Mouse (Mus musculus): Measurements from ENCODE around the gene Gm44596.
"Not testable (repeated sequence)": the region's sequence is repeated elsewhere in the genome, so short reads cannot be mapped to it uniquely, and the experiment has no call there.

The Gm44596 gene

DNA sequence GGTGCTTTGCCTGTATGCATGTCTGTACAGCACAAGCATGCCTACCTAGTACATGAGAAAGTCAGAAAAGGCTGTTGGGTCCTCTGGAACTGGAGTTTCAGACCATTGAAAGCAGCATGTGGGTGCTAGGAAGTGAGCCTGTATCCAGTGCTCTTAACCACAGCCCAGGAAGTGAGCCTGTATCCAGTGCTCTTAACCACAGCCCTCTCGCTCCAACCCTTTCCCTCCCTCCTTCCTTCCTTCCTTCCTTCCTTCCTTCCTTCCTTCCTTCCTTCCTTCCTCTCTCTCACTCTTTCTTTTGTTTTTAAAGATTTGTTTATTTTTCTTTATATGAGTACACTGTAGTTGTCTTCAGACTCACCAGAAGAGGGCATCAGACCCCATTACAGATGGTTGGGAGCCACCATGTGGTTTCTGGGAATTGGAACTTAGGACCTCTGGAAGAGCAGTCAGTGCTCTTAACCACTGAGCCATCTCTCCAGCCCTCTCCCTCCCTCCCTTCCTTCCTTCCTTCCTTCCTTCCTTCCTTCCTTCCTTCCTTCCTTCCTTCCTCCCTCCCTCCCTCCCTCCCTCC, 5.4 kb downstream of the Gm44596 start:
- not testable (repeated sequence) for DNase-seq (ENCODE audit: low spot score in 2 of 2)

DNA sequence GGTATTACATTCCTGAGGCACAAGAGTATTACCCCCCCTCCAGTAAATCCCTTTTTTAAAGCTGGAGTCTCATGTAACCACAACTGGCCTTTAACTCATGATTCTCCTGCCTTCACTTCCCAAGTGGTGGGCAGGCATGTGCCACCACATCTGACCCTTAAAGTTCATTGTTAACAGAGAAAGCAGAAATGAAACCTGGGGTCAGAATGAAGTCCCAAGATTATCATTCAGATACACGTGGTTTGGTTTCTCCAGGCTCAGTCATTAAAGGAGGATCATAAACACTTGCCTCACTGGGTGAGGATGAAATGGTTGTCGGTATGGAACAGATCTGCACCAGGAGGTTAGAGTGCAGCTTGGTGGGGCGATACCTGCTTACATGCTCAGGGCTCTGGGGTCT, 6.0 kb downstream of the Gm44596 start:
- DNase-seq (ENCODE audit: low spot score in 2 of 2), result no peak

DNA sequence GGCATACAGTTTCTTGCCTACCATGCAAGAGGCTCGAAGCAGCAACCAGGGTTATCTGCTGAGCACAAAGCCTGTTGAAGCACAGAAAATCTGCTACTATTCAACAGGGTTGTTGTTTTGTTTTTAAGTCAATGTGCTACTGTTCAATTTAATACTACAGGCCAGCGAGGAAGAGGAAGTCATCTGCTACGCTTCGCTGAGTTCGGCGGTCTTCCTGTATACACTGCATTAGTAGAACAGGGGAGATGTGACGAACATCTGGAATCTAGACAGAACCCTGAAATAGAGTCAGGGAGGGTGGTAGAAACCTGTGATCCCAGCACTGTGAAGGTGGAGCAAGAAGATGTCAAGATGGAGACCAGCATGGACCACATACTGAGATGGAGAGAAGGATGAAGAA, 8.4 kb downstream of the Gm44596 start:
- DNase-seq (ENCODE audit: low spot score in 2 of 2), result peak in 1 of 2 experiments; percentile 26

DNA sequence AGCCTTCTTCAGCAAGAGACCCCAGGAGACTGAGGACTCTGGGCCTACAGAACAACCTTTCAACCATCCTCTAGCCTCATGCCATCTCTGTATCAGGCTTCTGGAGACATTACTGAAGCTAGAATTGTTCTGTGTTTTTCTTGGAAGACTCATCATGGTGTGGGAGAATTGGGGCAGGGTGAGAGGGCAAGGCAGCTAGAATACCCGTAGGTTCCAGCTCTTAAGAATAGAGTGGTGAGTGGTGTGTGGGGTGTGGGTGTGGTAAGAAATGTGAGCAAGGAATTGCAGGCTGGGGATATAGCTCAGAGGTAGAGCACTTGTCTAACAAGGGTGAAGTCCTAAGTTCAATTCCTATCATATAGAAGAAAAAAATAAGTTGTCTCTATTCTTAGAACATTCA, 9.7 kb downstream of the Gm44596 start:
- no peak for DNase-seq (ENCODE audit: low spot score in 2 of 2)

DNA sequence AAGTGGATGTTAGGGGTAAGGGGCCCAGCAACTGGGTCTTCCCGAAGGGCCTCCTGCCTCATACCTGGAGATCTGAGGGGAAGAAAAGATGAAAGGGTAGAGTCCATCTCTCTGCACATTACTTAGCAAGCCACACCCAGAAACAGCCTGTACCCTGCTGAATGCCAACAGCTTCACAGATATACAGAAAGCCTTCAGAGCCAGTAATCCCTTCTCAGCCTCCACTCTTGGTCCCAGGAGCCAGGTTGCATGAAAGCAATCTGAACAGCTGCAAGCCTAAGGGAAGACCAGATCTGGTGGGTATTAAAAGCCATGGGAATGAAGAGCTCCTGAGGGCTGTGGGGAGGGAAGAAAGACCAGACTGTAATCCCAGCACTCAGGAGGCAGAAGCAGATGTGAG, 13.9 kb downstream of the Gm44596 start:
- no peak for DNase-seq (ENCODE audit: low spot score in 2 of 2)

DNA sequence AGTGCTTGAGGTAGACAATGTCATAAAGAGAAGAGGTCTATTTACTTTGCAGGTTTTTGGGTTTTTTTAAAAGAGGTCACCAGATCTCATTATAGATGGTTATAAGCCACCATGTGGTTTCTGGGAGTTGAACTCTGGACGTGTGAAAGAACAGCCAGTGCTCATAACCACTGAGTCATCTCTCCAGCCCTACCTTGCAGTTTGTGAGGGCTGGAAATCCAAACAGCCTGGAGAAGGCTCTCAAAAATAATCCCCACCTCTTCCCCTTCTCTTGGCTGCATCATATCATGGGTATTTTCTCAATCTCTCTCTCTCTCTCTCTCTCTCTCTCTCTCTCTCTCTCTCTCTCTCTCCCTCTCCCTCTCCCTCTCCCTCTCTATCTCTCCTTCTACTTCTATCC, 15.4 kb downstream of the Gm44596 start:
- DNase-seq (ENCODE audit: low spot score in 2 of 2), result no peak

DNA sequence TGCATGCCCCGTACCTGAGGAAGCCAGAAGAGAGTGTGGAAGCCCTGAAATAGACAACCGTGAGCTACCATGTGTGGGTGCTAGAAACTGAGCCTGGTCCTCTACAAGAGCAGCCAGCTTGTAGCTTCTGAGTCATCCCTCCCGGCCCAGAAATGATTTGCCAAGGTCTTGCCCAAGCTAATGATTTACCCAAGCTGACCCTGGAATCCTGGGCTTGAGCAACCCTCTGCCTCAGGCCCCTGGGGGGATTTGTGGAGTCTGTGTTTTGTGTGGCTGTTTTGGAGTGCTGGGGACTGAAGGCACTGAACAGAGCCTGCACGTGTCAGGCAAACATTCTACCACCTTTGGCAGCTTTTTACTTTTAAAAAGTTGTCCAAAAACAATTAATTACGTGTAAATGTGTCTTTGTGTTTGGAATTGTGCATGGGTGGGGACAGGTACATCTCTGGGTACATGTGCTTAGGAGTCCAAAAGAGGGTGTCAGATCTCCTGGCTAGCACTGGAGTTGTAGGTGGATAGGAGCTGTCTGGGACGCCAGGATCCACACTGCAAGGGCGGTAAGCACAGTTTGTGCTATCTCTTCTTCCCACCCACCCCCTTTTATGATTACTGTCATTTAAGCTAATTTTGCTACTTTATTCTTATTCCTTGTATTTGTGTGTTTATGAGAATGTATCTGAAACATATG, 22.4 kb downstream of the Gm44596 start:
- DNase-seq (ENCODE audit: low spot score in 2 of 2), result no peak

DNA sequence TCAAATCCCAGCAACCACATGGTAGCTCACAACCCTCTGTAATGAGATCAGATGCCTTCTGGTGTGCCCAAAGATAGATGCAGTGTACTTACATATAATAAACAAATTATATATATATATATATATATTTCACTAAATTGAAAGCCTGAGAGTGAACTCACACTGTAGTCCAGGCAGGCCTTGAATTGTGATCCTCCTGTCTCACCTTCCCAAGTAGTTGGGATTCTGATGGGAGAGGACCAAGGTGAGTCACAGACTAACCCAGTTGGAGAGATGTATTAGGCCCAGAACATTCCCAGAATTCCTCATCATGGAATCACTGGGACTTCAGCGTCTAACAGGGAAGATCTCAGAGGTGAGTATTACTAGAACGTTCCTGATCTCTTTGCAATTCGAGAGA, 23.7 kb downstream of the Gm44596 start, which contains the start of gene Nrip2:
TSS of gene Nrip2 (plus strand) at position 301 of the 400 bp plus-strand sequence.
- no peak for DNase-seq (ENCODE audit: low spot score in 2 of 2)

DNA sequence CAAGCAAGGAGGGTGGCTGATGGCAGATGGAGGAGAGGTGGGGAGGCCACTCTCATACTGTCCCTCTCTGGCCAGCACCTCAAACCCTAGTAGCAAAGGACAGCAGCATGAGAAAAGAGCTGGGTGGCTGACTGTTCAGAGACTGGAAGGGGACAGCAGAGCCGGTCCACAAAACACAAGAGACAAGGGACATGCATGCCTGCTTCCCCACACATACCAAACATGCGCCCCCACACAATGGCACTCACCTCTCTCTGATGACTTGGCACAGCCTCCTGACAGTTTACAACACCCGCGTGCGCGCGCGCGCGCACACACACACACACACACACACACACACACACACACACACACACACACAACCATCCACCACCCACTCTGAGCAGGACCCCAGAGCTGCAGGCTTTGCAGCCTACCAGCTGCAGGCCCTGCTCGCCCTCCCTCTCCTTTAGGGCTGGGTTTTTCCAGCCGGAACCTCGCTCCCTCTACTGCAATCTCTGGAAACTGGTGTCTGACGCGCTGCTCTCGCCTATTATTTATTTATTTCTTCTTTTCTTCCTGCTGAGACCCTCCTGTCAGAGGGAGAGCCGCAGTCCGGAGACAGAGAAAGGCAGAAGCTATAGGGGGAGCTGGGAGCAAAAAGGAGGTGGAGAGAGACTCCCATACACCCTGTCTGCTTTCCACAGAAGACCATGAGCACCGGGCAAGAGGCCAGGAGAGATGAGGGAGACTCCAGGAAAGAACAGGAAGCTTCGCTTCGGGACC, 24.3 kb downstream of the Gm44596 start:
- DNase-seq (ENCODE audit: low spot score in 2 of 2), result no peak

DNA sequence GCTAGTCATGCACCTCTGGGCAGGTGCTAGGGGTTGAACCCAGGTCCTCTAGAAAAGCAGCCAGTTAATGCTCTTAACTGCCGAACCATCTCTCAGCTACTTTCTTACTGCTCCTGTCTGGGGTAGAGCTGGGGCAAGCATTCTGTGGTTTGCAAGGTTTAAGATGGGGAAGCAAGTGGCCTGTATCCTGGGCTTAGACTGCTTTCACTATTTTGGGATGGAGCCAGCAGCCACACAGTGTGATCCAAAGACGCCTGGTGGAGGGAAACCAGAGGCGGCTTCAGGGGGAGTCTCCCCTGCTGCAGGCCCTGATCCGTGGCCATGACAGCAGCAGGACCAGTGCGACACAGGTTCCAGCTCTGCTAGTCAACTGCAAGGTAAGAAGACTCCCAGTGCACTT, 29.4 kb downstream of the Gm44596 start:
- no peak for DNase-seq (ENCODE audit: low spot score in 2 of 2)

DNA sequence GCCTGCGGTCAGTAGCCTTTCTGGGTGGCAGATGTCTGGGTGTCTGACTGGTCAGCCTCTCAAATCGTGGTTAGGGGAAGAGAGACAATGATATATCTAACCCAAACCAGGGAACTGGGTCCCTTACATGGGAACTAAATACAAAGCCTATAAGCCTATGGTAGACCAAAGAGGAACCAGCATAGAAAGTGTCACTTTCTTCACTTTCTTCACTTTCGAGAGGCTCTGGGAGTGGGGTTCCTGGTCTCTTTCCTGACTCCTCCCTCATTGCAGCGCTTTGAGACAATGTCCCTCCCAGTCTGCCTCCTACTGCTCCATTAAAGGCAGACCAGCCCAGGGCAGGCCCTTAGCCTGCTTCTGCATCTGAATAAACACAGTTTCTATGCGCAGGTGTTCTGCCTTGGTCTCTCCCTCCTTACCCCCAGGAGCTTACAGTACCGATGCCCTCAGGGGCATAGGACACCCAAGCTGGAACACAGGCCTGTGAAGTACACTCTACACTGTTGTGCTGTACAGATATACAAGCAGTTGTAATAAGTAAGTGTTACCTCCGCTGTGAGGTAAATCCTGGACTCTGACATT, 33.3 kb downstream of the Gm44596 start:
- no peak for DNase-seq (ENCODE audit: low spot score in 2 of 2)

DNA sequence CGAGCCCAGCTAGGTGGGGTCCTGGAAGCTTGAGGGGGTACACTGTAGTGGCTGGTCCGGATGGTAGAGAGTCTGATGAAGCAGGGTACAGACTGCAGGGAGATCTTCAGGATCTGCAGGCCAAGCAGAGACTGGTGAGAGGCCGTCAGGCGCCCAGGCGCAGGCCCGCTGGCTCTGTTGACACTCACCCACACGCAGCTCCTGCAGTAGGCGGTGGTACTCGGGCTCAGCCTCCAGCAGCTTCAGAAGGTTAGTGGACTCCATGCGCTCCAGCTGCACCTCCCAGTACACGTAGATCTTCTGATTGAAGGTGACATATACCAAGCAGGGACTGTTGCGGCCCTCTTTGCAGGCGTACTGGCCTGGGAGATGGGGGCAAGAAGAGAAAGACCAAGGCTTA, 35.0 kb downstream of the Gm44596 start:
- DNase-seq (ENCODE audit: low spot score in 2 of 2), result no peak

DNA sequence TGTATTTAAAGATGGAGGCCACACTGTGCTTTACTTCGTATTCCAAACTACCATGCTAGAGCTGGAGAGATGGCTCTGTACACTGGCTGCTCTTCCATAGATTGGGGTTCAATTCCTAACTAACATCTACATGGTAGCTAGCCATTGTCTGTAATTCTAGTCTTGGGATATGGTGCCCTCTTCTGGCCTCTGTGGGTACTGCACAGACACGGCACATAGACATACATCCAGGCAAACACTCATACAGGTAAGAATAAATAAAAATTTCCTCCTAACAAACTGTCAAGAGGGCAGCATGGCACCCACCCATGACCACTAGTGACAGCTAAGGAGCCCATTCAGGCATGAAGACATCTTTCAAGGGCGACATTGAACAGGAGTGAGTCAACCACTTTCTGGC, 35.8 kb downstream of the Gm44596 start:
- peak; percentile 55 to 70 for DNase-seq (ENCODE audit: low spot score in 2 of 2)

DNA sequence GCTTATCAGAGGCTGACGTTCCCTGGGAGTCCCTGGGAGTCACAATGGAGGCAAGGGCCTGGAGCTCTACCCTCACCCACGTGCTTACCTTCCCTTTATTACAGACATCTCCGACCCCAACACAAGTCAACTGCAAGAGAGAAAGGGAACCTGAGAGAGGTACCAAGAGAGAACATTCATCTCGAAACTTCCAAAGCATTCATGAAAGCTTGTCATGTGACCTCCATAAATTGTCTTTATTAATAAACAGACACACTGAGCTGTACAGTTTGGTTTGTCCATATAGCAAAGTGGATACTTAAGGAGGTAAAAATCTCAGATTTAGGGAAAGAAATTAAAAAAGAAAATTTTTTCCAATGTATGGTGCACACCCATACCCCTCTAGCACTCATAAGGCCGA, 40.9 kb downstream of the Gm44596 start:
- DNase-seq (ENCODE audit: low spot score in 2 of 2), result no peak

DNA sequence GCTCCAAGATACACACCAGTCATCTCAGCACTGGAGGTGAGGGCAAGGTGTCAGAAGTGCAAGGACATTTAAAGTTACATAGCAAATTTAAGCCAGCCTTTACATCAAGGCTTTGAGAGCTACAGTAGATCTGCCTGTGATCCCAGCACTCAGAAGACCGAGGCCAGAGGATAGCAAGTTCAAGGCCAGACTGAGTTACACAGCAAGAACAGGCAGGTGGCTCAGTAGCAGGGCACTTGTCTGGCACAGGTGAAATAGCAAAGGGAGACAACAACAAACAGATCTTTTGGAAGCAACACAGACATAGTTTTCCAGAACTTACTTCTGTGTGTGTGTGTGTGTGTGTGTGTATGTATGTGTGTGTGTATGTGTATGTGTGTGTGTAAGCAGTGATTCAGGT, 42.8 kb downstream of the Gm44596 start:
- DNase-seq (ENCODE audit: low spot score in 2 of 2), result no peak

DNA sequence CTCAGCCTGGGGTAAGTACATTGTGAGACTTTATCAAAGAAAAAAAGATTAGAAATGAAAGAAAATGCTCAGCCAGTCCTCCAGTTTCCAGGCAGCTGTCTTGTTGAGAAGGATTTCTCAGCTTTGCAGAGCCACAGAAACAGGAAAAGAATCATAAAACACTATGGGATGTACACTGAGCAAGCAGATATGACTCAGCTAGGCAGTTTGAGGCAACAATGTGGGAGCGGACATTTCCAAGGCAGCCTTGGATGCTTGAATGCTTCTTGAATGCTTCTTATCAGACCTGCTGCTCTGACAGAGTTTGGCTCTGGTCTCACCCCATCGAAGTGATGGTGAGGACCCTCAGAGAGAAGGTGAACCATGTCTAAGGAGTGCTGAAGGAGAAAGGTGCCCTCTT, 45.7 kb downstream of the Gm44596 start:
- DNase-seq (ENCODE audit: low spot score in 2 of 2), result no peak

DNA sequence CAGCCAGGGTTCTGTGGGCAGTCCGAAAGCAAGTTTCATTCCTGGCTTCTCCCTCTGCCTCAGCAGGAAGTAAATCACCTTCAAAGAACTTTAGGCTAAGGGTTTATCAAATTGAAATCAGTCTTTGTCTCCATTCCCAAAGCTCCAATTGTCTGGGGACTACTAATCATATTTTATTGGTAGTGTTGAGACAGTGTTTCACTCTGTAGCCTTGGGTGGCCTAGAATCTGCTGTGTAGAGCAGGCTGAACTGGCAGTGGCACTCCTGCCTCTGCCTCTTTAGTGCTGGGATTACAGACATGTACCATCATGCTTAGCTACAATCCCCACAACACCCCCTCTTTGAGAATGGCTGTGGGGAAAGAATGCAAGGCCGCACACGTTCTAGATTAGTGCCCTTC, 46.2 kb downstream of the Gm44596 start:
- DNase-seq (ENCODE audit: low spot score in 2 of 2), result no peak

DNA sequence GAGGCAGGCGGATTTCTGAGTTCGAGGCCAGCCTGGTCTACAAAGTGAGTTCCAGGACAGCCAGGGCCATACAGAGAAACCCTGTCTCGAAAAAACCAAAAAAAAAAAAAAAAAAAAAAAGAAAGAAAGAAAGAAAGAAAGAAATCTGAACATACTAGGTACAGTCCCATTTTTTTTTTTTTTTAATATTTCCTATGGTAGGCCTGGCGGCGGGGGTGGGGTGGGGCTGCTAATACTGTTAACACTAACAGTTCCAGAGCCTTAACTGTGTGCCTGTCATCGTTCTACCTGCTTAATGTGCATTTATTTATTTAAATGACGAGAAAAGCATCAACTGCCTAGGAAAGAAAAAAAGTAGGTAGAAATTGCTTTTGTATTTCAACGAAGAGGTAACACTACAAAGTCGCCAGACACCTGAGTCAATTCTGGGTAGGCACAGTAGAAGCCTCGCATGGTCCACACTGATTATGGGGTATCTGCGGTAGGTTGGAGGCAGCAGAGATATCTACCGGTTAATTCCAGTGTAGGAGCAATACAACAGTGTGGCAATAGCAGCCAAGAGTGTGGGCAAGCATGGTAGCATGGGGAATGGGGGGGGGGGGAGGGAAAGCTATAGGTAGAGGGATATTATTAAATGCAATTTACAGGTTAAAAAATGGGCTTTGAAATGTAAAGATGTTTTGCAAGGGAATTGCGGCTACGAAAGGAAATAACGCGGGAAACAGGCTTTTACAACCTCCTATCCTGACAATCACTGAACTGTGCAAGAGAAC, 48.4 kb downstream of the Gm44596 start:
- DNase-seq (ENCODE audit: low spot score in 2 of 2), result no peak

DNA sequence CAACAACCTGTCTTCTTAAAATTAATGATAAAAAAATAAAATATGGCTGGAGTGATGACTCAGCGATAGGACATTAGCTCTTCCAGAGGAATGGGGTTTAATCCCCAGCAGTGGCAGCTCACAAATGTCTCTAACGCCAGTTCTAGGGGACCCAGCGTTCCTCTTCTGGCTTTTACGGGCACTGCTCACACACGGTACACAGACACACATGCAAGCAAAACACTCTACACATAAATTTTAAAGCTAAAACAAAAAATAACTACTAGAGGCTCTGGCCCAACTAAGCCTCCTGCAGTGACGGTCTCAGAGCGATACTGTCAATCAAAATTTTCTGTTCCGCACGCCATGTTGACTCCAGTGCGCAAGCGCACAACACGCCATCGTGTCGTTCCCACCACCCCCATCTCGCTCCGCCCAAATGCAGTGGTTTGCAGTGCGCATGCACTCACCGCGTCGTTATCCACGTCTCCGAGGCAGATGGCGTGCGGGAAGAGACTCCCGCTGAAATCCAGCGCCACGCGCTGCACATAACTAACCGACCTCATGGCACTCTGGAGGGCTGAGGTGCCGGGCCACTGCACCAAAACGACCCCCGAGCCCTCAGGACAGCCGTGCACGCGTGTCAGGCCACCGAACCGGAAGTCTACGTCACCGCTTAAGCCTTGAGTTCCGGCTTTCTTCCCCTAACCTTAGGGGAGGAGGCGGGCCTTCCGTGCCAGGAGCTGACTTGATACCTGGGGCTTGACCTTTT, 49.1 kb downstream of the Gm44596 start, which contains the start of gene Itfg2:
TSS of gene Itfg2 (minus strand) at position 663 of the 751 bp plus-strand sequence.
- DNase-seq (ENCODE audit: low spot score in 2 of 2), result peak; percentile 89 to 90

DNA sequence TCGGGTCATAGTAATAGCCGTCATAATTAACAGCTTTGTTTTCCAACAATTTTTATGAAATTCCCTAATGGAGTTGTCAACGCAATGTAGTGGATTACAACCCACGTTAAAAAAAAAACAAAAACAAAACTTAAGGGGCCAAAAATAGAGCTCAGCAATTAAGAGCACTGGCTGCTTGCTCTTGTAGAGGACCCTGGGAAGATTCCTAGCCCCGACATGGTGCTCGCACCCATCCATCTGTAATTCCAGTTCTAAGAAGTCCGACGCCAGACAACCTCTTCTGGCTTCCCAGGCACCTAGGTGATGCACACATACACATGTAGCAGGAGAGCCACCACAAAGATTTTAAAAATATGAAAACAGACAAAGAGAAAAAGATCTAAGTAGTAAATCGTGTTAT, 49.7 kb downstream of the Gm44596 start:
- DNase-seq (ENCODE audit: low spot score in 2 of 2), result no peak

DNA sequence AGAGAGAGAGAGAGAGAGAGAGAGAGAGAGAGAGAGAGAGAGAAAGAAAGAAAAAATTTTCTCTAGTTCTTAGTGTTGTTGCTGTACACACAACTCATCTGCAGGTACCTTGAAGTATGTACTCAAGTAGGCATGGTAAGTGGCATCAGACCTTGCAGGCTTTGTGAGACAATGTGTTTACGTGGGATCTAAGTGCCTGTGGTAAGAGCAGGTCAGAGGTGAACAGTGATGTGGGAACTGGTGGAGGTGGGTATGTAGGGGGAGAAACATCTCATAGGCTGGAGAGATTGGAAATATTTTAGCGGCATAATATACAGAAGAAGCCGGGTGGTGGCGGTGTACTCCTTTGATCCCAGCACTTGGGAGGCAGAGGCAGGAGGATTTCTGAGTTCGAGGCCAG, 52.3 kb downstream of the Gm44596 start:
- DNase-seq (ENCODE audit: low spot score in 2 of 2), result no peak

Measured in spleen, postnatal 14 days (tissue).